Mouse (Mus musculus): ENCODE data around the gene Snx14.

The Snx14 gene

GRCm38 (mm10) chr9:88438555-88439237 is at the start of gene Snx14:
Snx14 (minus strand) TSS chr9:88438958.
- TF ChIP-seq GATA4 (IDR thresholded peaks at IDR 0.05; ENCODE audit: insufficient replicate concordance, low read length): peak; percentile 49; the same call in 1 of the 2 replicates

- no peak for TF ChIP-seq GATA4 (IDR thresholded peaks at IDR 0.05; ENCODE audit: insufficient replicate concordance, low read length)
Observed at GRCm38 (mm10) chr9:88484531-88484930, 45.8 kb upstream of the Snx14 start.

GRCm38 (mm10) chr9:88482829-88483396 is 44.2 kb upstream of the Snx14 start:
- no peak for TF ChIP-seq GATA4 (IDR thresholded peaks at IDR 0.05; ENCODE audit: insufficient replicate concordance, low read length)

GRCm38 (mm10) chr9:88482230-88482828 is 43.6 kb upstream of the Snx14 start, which contains the start of gene Syncrip:
Syncrip (minus strand) TSS chr9:88482574.
- peak; percentile 32; the same call in 1 of the 2 replicates for TF ChIP-seq GATA4 (IDR thresholded peaks at IDR 0.05; ENCODE audit: insufficient replicate concordance, low read length)

GRCm38 (mm10) chr9:88481791-88482160 is 43.0 kb upstream of the Snx14 start:
- TF ChIP-seq GATA4 (IDR thresholded peaks at IDR 0.05; ENCODE audit: insufficient replicate concordance, low read length): no peak

- TF ChIP-seq GATA4 (IDR thresholded peaks at IDR 0.05; ENCODE audit: insufficient replicate concordance, low read length): no peak
Observed at GRCm38 (mm10) chr9:88481061-88481790, 42.5 kb upstream of the Snx14 start.

GRCm38 (mm10) chr9:88480120-88480519 is 41.4 kb upstream of the Snx14 start:
- no peak for TF ChIP-seq GATA4 (IDR thresholded peaks at IDR 0.05; ENCODE audit: insufficient replicate concordance, low read length)

GRCm38 (mm10) chr9:88476138-88476537 is 37.4 kb upstream of the Snx14 start:
- no peak for TF ChIP-seq GATA4 (IDR thresholded peaks at IDR 0.05; ENCODE audit: insufficient replicate concordance, low read length)

- TF ChIP-seq GATA4 (IDR thresholded peaks at IDR 0.05; ENCODE audit: insufficient replicate concordance, low read length): no peak
Observed at GRCm38 (mm10) chr9:88439991-88440390, 1.2 kb upstream of the Snx14 start.

- no peak for TF ChIP-seq GATA4 (IDR thresholded peaks at IDR 0.05; ENCODE audit: insufficient replicate concordance, low read length)
Observed at GRCm38 (mm10) chr9:88439238-88439600, 461 bp upstream of the Snx14 start.

- no peak for TF ChIP-seq GATA4 (IDR thresholded peaks at IDR 0.05; ENCODE audit: insufficient replicate concordance, low read length)
Observed at GRCm38 (mm10) chr9:88438237-88438554, 562 bp downstream of the Snx14 start.

GRCm38 (mm10) chr9:88437342-88438236 is 1.2 kb downstream of the Snx14 start:
- TF ChIP-seq GATA4 (IDR thresholded peaks at IDR 0.05; ENCODE audit: insufficient replicate concordance, low read length): no peak

- no peak for TF ChIP-seq GATA4 (IDR thresholded peaks at IDR 0.05; ENCODE audit: insufficient replicate concordance, low read length)
Observed at GRCm38 (mm10) chr9:88424356-88424755, 14.4 kb downstream of the Snx14 start.

- TF ChIP-seq GATA4 (IDR thresholded peaks at IDR 0.05; ENCODE audit: insufficient replicate concordance, low read length): no peak
Observed at GRCm38 (mm10) chr9:88422428-88422827, 16.3 kb downstream of the Snx14 start.

GRCm38 (mm10) chr9:88416752-88417151 is 22.0 kb downstream of the Snx14 start:
- no peak for TF ChIP-seq GATA4 (IDR thresholded peaks at IDR 0.05; ENCODE audit: insufficient replicate concordance, low read length)
